Mouse (Mus musculus): ENCODE results near the gene Col26a1.

DNA sequence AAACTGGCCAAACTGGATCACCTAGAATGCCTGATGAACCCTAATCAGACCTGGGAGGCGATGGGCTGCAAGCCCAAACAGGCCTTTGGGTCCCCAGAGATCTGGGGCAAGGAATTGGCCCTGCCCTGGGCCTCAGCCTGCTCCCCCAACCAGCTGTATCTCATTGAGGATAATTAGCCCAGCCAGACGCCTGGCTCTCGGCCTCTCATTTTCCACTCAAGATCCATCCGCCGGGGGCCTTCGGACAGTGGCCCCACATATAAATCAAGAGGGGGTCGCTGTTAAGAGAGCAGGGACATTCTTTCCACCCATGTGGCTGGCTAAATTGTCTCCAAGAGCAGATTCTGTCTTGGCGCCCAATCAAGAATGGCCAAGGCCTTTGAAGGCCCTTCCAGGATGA, 178.9 kb downstream of the Col26a1 start:
- TF ChIP-seq ZNF384 (IDR thresholded peaks at IDR 0.05; ENCODE audit: low read depth, low read length) (no peak), HCFC1 (IDR thresholded peaks at IDR 0.05; ENCODE audit: borderline replicate concordance, insufficient read depth, low read length) (no peak)

All from ES-E14 (cell line).